Mouse (Mus musculus): ENCODE measurements at regions not wholly inside any gene's neighbourhood (a gene's known extent, or its start where the extent isn't known, plus 50 kb on each side); places are given as distances from the start of the nearest gene placed in this dataset.

DNA sequence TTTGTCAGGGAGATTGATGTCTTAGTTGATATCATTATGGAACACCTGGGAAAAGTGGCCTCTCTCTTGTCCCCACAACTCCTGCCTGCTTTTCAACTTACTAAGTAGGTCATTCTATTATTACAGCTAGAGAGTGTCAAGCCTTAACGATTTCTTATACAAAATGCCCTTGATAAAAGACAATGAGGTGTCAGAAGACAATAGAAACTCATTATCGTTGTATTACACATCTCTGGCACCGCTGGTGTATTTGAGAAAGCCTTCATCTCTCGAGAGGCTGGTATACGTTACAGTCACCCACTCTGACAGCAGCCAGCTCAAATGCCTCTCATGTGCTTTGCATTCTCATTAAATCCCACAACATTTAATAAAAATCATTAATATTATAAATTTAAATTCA lies 78.8 kb downstream of the Aldh8a1 start:
- no peak for DNase-seq (ENCODE audit: low spot score)
- Histone ChIP-seq H3K4me1 (replicated peaks; ENCODE audit: insufficient read depth, low read length) (no peaks in the 10 kb centered on the region), H3K27ac (no peak overlapping the region), H3K27me3 (ENCODE audit: insufficient read depth, low read length) (no peaks in the 10 kb centered on the region), H3K4me2 (ENCODE audit: low read length) (no peak overlapping the region), H3K9me3 (replicated peaks; ENCODE audit: low read length) (0 out of 2 replicates have a peak, but pooled peaks cover 3% of the 10 kb centered on the region), H3K36me3 (ENCODE audit: insufficient read depth, low read length) (no peaks in the 10 kb centered on the region), H3K9ac (ENCODE audit: low read depth, low read length) (no peak overlapping the region), H3K4me3 (replicated peaks; ENCODE audit: low read depth, low read length) (no peak overlapping the region)
- TF ChIP-seq CTCF (IDR thresholded peaks at IDR 0.05; ENCODE audit: low read depth): no peak
- 73% methylated on average over 5 of the region's 5 CpGs for WGBS
- ATAC-seq (replicated peaks; ENCODE audit: low FRiP score, low read depth): no peak

- no peak overlapping the region for H3K9ac ChIP-seq (ENCODE audit: low read depth, low read length)
- H3K4me3 ChIP-seq (replicated peaks; ENCODE audit: low read depth, low read length): no peak overlapping the region
- WGBS: 52% methylated on average over 3 of the region's 3 CpGs
- no peaks in the 10 kb centered on the region; the same call in 1 of the 2 replicates for H3K4me1 ChIP-seq (replicated peaks; ENCODE audit: insufficient read depth, low read length)
- 0 out of 2 replicates have a peak, but pooled peaks cover 2% of the 10 kb centered on the region for H3K9me3 ChIP-seq (replicated peaks; ENCODE audit: low read length)
- DNase-seq (ENCODE audit: low spot score) (no peak), ATAC-seq (replicated peaks; ENCODE audit: low FRiP score, low read depth) (no peak)
- no peaks in the 10 kb centered on the region for H3K36me3 ChIP-seq (ENCODE audit: insufficient read depth, low read length)
- H3K27ac ChIP-seq: no peak overlapping the region
- H3K27me3 ChIP-seq (ENCODE audit: insufficient read depth, low read length): no peaks in the 10 kb centered on the region
- H3K4me2 ChIP-seq (ENCODE audit: low read length): no peak overlapping the region
- no peak for TF ChIP-seq CTCF (IDR thresholded peaks at IDR 0.05; ENCODE audit: low read depth)
Observed at GRCm38 (mm10) chr10:21456359-21456758, 79.3 kb downstream of the Aldh8a1 start.

DNA sequence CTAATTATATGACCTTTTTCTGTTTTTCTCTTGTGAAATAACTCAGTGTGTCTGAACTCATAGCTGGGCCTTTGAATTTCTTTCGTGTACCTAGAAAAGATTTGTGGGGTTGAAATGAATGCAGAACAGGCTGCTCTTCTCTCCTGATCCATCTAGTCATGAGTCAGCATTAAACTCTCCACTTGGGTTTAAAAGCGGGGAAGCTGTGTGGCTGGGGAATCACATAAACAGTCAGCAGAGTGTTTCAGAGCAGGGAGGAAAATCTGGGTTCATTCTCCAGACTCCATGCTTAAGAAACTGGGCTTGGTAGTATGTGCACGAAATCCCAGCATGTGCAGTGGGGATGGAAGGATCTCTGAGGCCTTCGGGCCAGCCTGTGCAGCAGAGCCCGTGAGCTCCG lies 79.9 kb downstream of the Aldh8a1 start:
- ATAC-seq (replicated peaks; ENCODE audit: low FRiP score, low read depth): no peak
- no peaks in the 10 kb centered on the region for H3K9me3 ChIP-seq (replicated peaks; ENCODE audit: low read length)
- no peaks in the 10 kb centered on the region for H3K27me3 ChIP-seq (ENCODE audit: insufficient read depth, low read length)
- no peaks in the 10 kb centered on the region; the same call in 1 of the 2 replicates for H3K4me1 ChIP-seq (replicated peaks; ENCODE audit: insufficient read depth, low read length)
- H3K4me3 ChIP-seq (replicated peaks; ENCODE audit: low read depth, low read length): no peak overlapping the region
- H3K27ac ChIP-seq: no peak overlapping the region
- H3K9ac ChIP-seq (ENCODE audit: low read depth, low read length): no peak overlapping the region
- WGBS: 75% methylated on average over 6 of the region's 6 CpGs
- DNase-seq (ENCODE audit: low spot score): no peak
- no peaks in the 10 kb centered on the region for H3K36me3 ChIP-seq (ENCODE audit: insufficient read depth, low read length)
- no peak overlapping the region for H3K4me2 ChIP-seq (ENCODE audit: low read length)
- TF ChIP-seq CTCF (IDR thresholded peaks at IDR 0.05; ENCODE audit: low read depth): no peak

GRCm38 (mm10) chr10:21458608-21459007 lies 81.5 kb downstream of the Aldh8a1 start:
- TF ChIP-seq CTCF (IDR thresholded peaks at IDR 0.05; ENCODE audit: low read depth): peak; percentile 56
- H3K4me1 ChIP-seq (replicated peaks; ENCODE audit: insufficient read depth, low read length): no peaks in the 10 kb centered on the region; the same call in 1 of the 2 replicates
- H3K4me2 ChIP-seq (ENCODE audit: low read length): no peak overlapping the region
- no peak overlapping the region for H3K4me3 ChIP-seq (replicated peaks; ENCODE audit: low read depth, low read length)
- no peak overlapping the region for H3K27ac ChIP-seq
- H3K36me3 ChIP-seq (ENCODE audit: insufficient read depth, low read length): no peaks in the 10 kb centered on the region
- ATAC-seq (replicated peaks; ENCODE audit: low FRiP score, low read depth): no peak
- no peak for DNase-seq (ENCODE audit: low spot score)
- H3K27me3 ChIP-seq (ENCODE audit: insufficient read depth, low read length): no peaks in the 10 kb centered on the region
- no peak overlapping the region for H3K9ac ChIP-seq (ENCODE audit: low read depth, low read length)
- H3K9me3 ChIP-seq (replicated peaks; ENCODE audit: low read length): no peaks in the 10 kb centered on the region

DNA sequence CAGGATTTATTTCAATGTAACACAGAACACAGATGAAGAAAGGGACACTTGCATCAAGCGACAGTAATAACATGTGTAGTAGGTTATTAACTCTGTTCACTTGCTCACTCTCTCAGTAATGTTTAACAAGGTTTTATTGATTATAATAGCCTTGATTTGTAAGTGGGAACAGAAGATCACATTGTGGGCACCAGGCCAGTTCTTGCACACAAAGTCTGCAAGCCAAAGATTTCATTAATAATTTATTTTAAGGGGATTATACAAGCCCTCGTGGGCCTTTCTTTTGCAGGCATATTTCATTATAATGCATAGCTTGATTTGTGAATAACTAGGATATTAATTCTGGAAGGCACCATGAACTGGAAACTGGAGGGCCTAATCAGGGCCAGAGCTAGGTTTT lies 83.0 kb downstream of the Aldh8a1 start:
- Histone ChIP-seq H3K9me3 (replicated peaks; ENCODE audit: low read length) (no peaks in the 10 kb centered on the region), H3K4me1 (replicated peaks; ENCODE audit: insufficient read depth, low read length) (no peaks in the 10 kb centered on the region; the same call in 1 of the 2 replicates), H3K4me3 (replicated peaks; ENCODE audit: low read depth, low read length) (no peak overlapping the region), H3K36me3 (ENCODE audit: insufficient read depth, low read length) (no peaks in the 10 kb centered on the region), H3K9ac (ENCODE audit: low read depth, low read length) (no peak overlapping the region), H3K4me2 (ENCODE audit: low read length) (no peak overlapping the region), H3K27ac (no peak overlapping the region), H3K27me3 (ENCODE audit: insufficient read depth, low read length) (no peaks in the 10 kb centered on the region)
- no peak for ATAC-seq (replicated peaks; ENCODE audit: low FRiP score, low read depth)
- TF ChIP-seq CTCF (IDR thresholded peaks at IDR 0.05; ENCODE audit: low read depth): no peak
- DNase-seq (ENCODE audit: low spot score): peak; percentile 25
- 48% methylated on average over 2 of the region's 2 CpGs for WGBS

DNA sequence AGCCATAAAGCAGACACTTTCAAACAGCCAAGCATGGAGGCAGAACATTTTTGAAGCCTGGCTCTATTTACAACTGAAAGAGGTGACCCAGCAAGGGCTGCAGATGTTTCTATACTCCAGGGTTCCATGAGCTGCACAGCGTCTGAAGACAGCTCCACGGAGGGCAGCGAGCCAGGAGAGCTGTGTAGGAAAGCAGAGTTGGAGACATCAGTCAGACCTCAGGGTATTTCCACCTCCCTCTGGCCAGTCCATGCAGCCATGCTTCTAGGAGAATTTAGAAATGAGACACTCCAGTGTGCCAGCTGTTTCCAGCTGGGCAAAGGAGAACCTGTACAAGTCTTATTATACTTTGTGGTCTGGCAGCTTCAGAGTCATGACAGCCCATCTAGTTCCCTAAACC lies 85.8 kb downstream of the Aldh8a1 start:
- Histone ChIP-seq H3K27me3 (ENCODE audit: insufficient read depth, low read length) (no peaks in the 10 kb centered on the region), H3K4me2 (ENCODE audit: low read length) (no peak overlapping the region), H3K9ac (ENCODE audit: low read depth, low read length) (no peak overlapping the region), H3K4me3 (replicated peaks; ENCODE audit: low read depth, low read length) (no peak overlapping the region), H3K36me3 (ENCODE audit: insufficient read depth, low read length) (no peaks in the 10 kb centered on the region), H3K4me1 (replicated peaks; ENCODE audit: insufficient read depth, low read length) (no peaks in the 10 kb centered on the region; the same call in 1 of the 2 replicates), H3K9me3 (replicated peaks; ENCODE audit: low read length) (no peaks in the 10 kb centered on the region), H3K27ac (no peak overlapping the region)
- WGBS: 41% methylated on average over 3 of the region's 3 CpGs
- DNase-seq (ENCODE audit: low spot score) (peak; percentile 27), ATAC-seq (replicated peaks; ENCODE audit: low FRiP score, low read depth) (no peak)
- TF ChIP-seq CTCF (IDR thresholded peaks at IDR 0.05; ENCODE audit: low read depth): no peak

- Histone ChIP-seq H3K4me1 (replicated peaks; ENCODE audit: insufficient read depth, low read length) (no peaks in the 10 kb centered on the region; the same call in 1 of the 2 replicates), H3K27me3 (ENCODE audit: insufficient read depth, low read length) (no peaks in the 10 kb centered on the region), H3K9me3 (replicated peaks; ENCODE audit: low read length) (no peaks in the 10 kb centered on the region), H3K36me3 (ENCODE audit: insufficient read depth, low read length) (no peaks in the 10 kb centered on the region), H3K27ac (no peak overlapping the region), H3K9ac (ENCODE audit: low read depth, low read length) (no peak overlapping the region), H3K4me3 (replicated peaks; ENCODE audit: low read depth, low read length) (no peak overlapping the region), H3K4me2 (ENCODE audit: low read length) (peak overlapping the region; percentile 25; the same call in 1 of the 2 replicates)
- peak; percentile 98 for TF ChIP-seq CTCF (IDR thresholded peaks at IDR 0.05; ENCODE audit: low read depth)
- WGBS: 2% methylated on average over 15 of the region's 15 CpGs
- peak; percentile 92 for DNase-seq (ENCODE audit: low spot score)
- peak; percentile 75; the same call in 1 of the 2 replicates for ATAC-seq (replicated peaks; ENCODE audit: low FRiP score, low read depth)
Observed at GRCm38 (mm10) chr10:21465362-21465761, 88.3 kb downstream of the Aldh8a1 start.
